Mouse (Mus musculus) thymus, adult 2 months (tissue): ENCODE results near the gene St6galnac6.

Experiments
- CTCF ChIP-seq: fragments of 200-500 bp; IDR thresholded peaks from 2 replicates; pipeline ENCODE4 v1.5.1; 2012; ENCODE audit warnings: mild to moderate bottlenecking, control low read depth, low read length, moderate library complexity, borderline replicate concordance; ENCODE audit not compliant: control insufficient read depth, poor library complexity, insufficient read depth; ENCODE audit errors: extremely low read depth
- POLR2A ChIP-seq: fragments of 200-500 bp; IDR thresholded peaks from 2 replicates; pipeline ENCODE4 v1.6.1; 2012; ENCODE audit warnings: mild to moderate bottlenecking, low read length, control low read depth, moderate library complexity; ENCODE audit not compliant: control insufficient read depth, poor library complexity, insufficient read depth; ENCODE audit errors: extremely low read depth

- TF ChIP-seq POLR2A, result no peak
- no peak for TF ChIP-seq CTCF
These were observed 49.7 kb upstream of the St6galnac6 start for GRCm38 (mm10) chr2:32549764-32550163.
